ENCODE assay signal across 8 mouse cellular contexts in genomic region chr3:100488251-100489132, GRCm38 (mm10). TPM values are rescaled to one million over a fixed set of nuclear protein-coding genes. Genes with fewer than 3 reads are reported as not detected.
A peak's percentile ranks its signal among the peaks of the same experiment; 100 is the strongest.
DNase-seq lines count a peak whose midpoint lies in the region; ATAC-seq and TF ChIP-seq lines count a peak whose summit lies in the region.

No protein-coding gene starts in this region.

- no peak overlapping the region for H3K27ac ChIP-seq in embryonic facial prominence, embryonic 12.5 days
- peak overlapping the region; percentile 32 for H3K27ac ChIP-seq in heart, adult 2 months
- peak overlapping the region; percentile 71 for H3K27ac ChIP-seq in liver, embryonic 11.5 days (ENCODE audit: low read depth, low read length)
- no peak overlapping the region for H3K27ac ChIP-seq in stomach, embryonic 14.5 days (ENCODE audit: low read length)

- DNase-seq in right cerebral cortex, adult 18-20 months: peak; percentile 20
- no peak for DNase-seq in right cerebral cortex, postnatal 36 days (ENCODE audit: low spot score in 2 of 2)
- peak; percentile 84 to 85 for DNase-seq in heart, adult 2 months
- peak; percentile 83 for DNase-seq in kidney, adult 18-20 months
- DNase-seq in liver, embryonic 11.5 days (ENCODE audit: low spot score): peak; percentile 65

- TF ChIP-seq EP300 in heart, adult 2 months (IDR thresholded peaks at IDR 0.05; ENCODE audit: insufficient read depth, low read depth, low read length): no peak

- no peaks in the 10 kb centered on the region for H3K36me3 ChIP-seq in embryonic facial prominence, embryonic 12.5 days
- H3K36me3 ChIP-seq in heart, adult 2 months (ENCODE audit: control insufficient read depth, insufficient read depth, low read length): no peaks in the 10 kb centered on the region
- no peaks in the 10 kb centered on the region for H3K36me3 ChIP-seq in liver, embryonic 11.5 days (ENCODE audit: control insufficient read depth, insufficient read depth, low read length)
- H3K36me3 ChIP-seq in myocyte (ENCODE audit: control insufficient read depth, insufficient read depth): no peaks in the 10 kb centered on the region
- no peaks in the 10 kb centered on the region for H3K36me3 ChIP-seq in stomach, embryonic 14.5 days (ENCODE audit: control insufficient read depth, insufficient read depth, low read length)

- no peaks in the 10 kb centered on the region for H3K79me2 ChIP-seq in heart, adult 2 months (replicated peaks; ENCODE audit: control insufficient read depth, insufficient read depth, low read length)
- H3K79me2 ChIP-seq in myocyte (ENCODE audit: control insufficient read depth, insufficient read depth): no peaks in the 10 kb centered on the region

- TF ChIP-seq CTCF in heart, adult 2 months (IDR thresholded peaks at IDR 0.05): no peak

- peak overlapping the region; percentile 58 for H3K9ac ChIP-seq in embryonic facial prominence, embryonic 12.5 days
- H3K9ac ChIP-seq in heart, adult 2 months (ENCODE audit: low read depth, low read length): peak overlapping the region; percentile 64
- peak overlapping the region; percentile 83 for H3K9ac ChIP-seq in liver, embryonic 11.5 days (ENCODE audit: low read depth, low read length)
- peak overlapping the region; percentile 34; the same call in 1 of the 2 replicates for H3K9ac ChIP-seq in stomach, embryonic 14.5 days (replicated peaks; ENCODE audit: low read depth, low read length)

- TF ChIP-seq POLR2A in heart, adult 2 months (IDR thresholded peaks at IDR 0.05; ENCODE audit: insufficient read depth, low read depth, low read length): no peak
- no peak for TF ChIP-seq POLR2A in myocyte (IDR thresholded peaks at IDR 0.05; ENCODE audit: insufficient read length, low read depth)

- H3K4me3 ChIP-seq in embryonic facial prominence, embryonic 12.5 days: peak overlapping the region; percentile 69
- peak overlapping the region; percentile 87 for H3K4me3 ChIP-seq in heart, adult 2 months
- H3K4me3 ChIP-seq in liver, embryonic 11.5 days (ENCODE audit: low read depth, low read length): peak overlapping the region; percentile 88
- H3K4me3 ChIP-seq in myocyte: peak overlapping the region; percentile 43
- peak overlapping the region; percentile 66 for H3K4me3 ChIP-seq in stomach, embryonic 14.5 days (ENCODE audit: low read depth, low read length)

- under 1% methylated on average over 66 of the region's 66 CpGs for WGBS in embryonic facial prominence, embryonic 12.5 days
- WGBS in heart, adult 2 months: under 1% methylated on average over 66 of the region's 66 CpGs
- WGBS in liver, embryonic 11.5 days: under 1% methylated on average over 66 of the region's 66 CpGs
- under 1% methylated on average over 66 of the region's 66 CpGs for WGBS in stomach, embryonic 14.5 days

- intact Hi-C loops in heart, adult 2 months (cut with DNase I): loop anchor here (10.0 kb wide), 1 partner anchor 436 kb away; the partner anchor contains the start of gene Trim45

- peaks cover 7% of the 10 kb centered on the region; the same call in 1 of the 2 replicates for H3K4me1 ChIP-seq in embryonic facial prominence, embryonic 12.5 days
- H3K4me1 ChIP-seq in heart, adult 2 months (ENCODE audit: control insufficient read depth, insufficient read depth, low read length): peaks cover 1% of the 10 kb centered on the region; the same call in 1 of the 2 replicates
- H3K4me1 ChIP-seq in liver, embryonic 11.5 days (replicated peaks; ENCODE audit: control insufficient read depth, insufficient read depth, low read length): peaks cover 28% of the 10 kb centered on the region
- peaks cover 6% of the 10 kb centered on the region for H3K4me1 ChIP-seq in stomach, embryonic 14.5 days (ENCODE audit: control insufficient read depth, insufficient read depth, low read length)

- peak overlapping the region; percentile 100 for H3K4me2 ChIP-seq in embryonic facial prominence, embryonic 12.5 days (replicated peaks)
- peak overlapping the region; percentile 97 for H3K4me2 ChIP-seq in liver, embryonic 11.5 days
- peak overlapping the region; percentile 81 for H3K4me2 ChIP-seq in myocyte (ENCODE audit: low read depth)
- H3K4me2 ChIP-seq in stomach, embryonic 14.5 days (replicated peaks; ENCODE audit: low read depth, low read length): peak overlapping the region; percentile 98

- peaks cover 41% of the 10 kb centered on the region for H3K27me3 ChIP-seq in embryonic facial prominence, embryonic 12.5 days
- no peaks in the 10 kb centered on the region for H3K27me3 ChIP-seq in heart, adult 2 months (ENCODE audit: control insufficient read depth, insufficient read depth, low read length)
- H3K27me3 ChIP-seq in liver, embryonic 11.5 days (replicated peaks; ENCODE audit: control insufficient read depth, insufficient read depth, low read length): peaks cover 14% of the 10 kb centered on the region
- H3K27me3 ChIP-seq in myocyte (ENCODE audit: control insufficient read depth, insufficient read depth, insufficient read length): peaks cover 14% of the 10 kb centered on the region
- 0 out of 2 replicates have a peak, but pooled peaks cover 9% of the 10 kb centered on the region for H3K27me3 ChIP-seq in stomach, embryonic 14.5 days (ENCODE audit: control insufficient read depth, insufficient read depth, low read length)

- no peak overlapping the region for H3ac ChIP-seq in myocyte (ENCODE audit: control insufficient read depth, insufficient read length)

- H3K9me3 ChIP-seq in embryonic facial prominence, embryonic 12.5 days: no peaks in the 10 kb centered on the region
- H3K9me3 ChIP-seq in liver, embryonic 11.5 days (ENCODE audit: control insufficient read depth, low read length): no peaks in the 10 kb centered on the region
- no peaks in the 10 kb centered on the region for H3K9me3 ChIP-seq in stomach, embryonic 14.5 days (ENCODE audit: control insufficient read depth, low read depth, low read length)

- ATAC-seq in embryonic facial prominence, embryonic 12.5 days (ENCODE audit: insufficient number of reproducible peaks, insufficient read depth, low FRiP score, low TSS enrichment): peak; percentile 53; the same call in 1 of the 2 replicates
- peak; percentile 48 for ATAC-seq in liver, embryonic 11.5 days (replicated peaks; ENCODE audit: low FRiP score)
- ATAC-seq in stomach, embryonic 14.5 days (ENCODE audit: insufficient number of reproducible peaks, insufficient read depth, low FRiP score, low read depth): peak; percentile 10; the same call in 1 of the 2 replicates

TF ChIP-seq in myocyte, 11 proteins besides CTCF, POLR2A, EP300 and RAD21:
- no peak for TF ChIP-seq TCF12 (IDR thresholded peaks at IDR 0.05; ENCODE audit: insufficient read depth, poor library complexity, severe bottlenecking)
- TF ChIP-seq REST (IDR thresholded peaks at IDR 0.05; ENCODE audit: insufficient read depth, insufficient read length): no peak
- TF ChIP-seq TCF3 (IDR thresholded peaks at IDR 0.05; ENCODE audit: insufficient read length, low read depth): no peak
- no peak for TF ChIP-seq MAX (IDR thresholded peaks at IDR 0.05; ENCODE audit: low read depth)
- TF ChIP-seq CEBPB (IDR thresholded peaks at IDR 0.05; ENCODE audit: insufficient read depth, poor library complexity, severe bottlenecking): no peak
- no peak for TF ChIP-seq E2F4 (IDR thresholded peaks at IDR 0.05; ENCODE audit: insufficient read depth)
- TF ChIP-seq USF1 (IDR thresholded peaks at IDR 0.05; ENCODE audit: low read depth): no peak
- TF ChIP-seq POLR2AphosphoS2 (IDR thresholded peaks at IDR 0.05; ENCODE audit: insufficient read length, low read depth): no peak
- no peak for TF ChIP-seq SRF (IDR thresholded peaks at IDR 0.05; ENCODE audit: control insufficient read depth, insufficient read length, low read depth)
- no peak for TF ChIP-seq MYOG (IDR thresholded peaks at IDR 0.05; ENCODE audit: control insufficient read depth in 1 of 3, insufficient read depth in 1 of 3, insufficient read length in 2 of 3, low read depth in 2 of 3)
- TF ChIP-seq MYOD1 (IDR thresholded peaks at IDR 0.05; ENCODE audit: control insufficient read depth in 1 of 3, insufficient read length in 2 of 3, low read depth in 2 of 3): no peak

RNA-seq across cellular contexts. Expression of gene Tent5c, which starts 0.6 kb away (rescaled TPM):
- polyA plus RNA-seq in embryonic facial prominence, embryonic 12.5 days (2016; fragmentation: Nextera tagmentation; extraction: Ambion mirVana): 6.3 and 6.4 TPM in 2 replicates
- total RNA-seq in heart, adult 2 months (2021): 10 to 100 TPM; 14.9 to 96.7 TPM
- 3.9 and 20.8 TPM in 2 replicates for polyA plus RNA-seq in heart, adult 2 months (2012; rRNA removed)
- 10.5 and 11.3 TPM in 2 replicates for polyA plus RNA-seq in liver, embryonic 11.5 days (2014; fragmentation: Nextera tagmentation; extraction: Ambion mirVana)
- polyA plus RNA-seq in myocyte (2012; fragmentation: generic; extraction: Trizol): 0.13 TPM
- 4.8 and 7.3 TPM in 2 replicates for polyA plus RNA-seq in stomach, embryonic 14.5 days (2014; fragmentation: Nextera tagmentation; extraction: Ambion mirVana)

Comparison
In these comparisons a context has a peak if more than half of its experiments do, and no peak if none do; other contexts are left out.
1. DNase-seq: peak in right cerebral cortex, adult 18-20 months (single experiment), heart, adult 2 months (2 of 2), kidney, adult 18-20 months (single experiment) and liver, embryonic 11.5 days (single experiment); none in right cerebral cortex, postnatal 36 days (0 of 2).
2. H3K27ac ChIP-seq: peak in heart, adult 2 months (single experiment) and liver, embryonic 11.5 days (single experiment); none in embryonic facial prominence, embryonic 12.5 days (single experiment) and stomach, embryonic 14.5 days (single experiment).
3. Peak in every context shown above with its lines, with median percentiles within 50 percentile points of each other: ATAC-seq, H3K4me2 ChIP-seq, H3K4me3 ChIP-seq and H3K9ac ChIP-seq.